Mouse (Mus musculus) thymus, adult 2 months (tissue): Measurements from ENCODE around the gene 1700013F07Rik.

Experiments
- CTCF ChIP-seq: fragments of 200-500 bp; IDR thresholded peaks from 2 replicates; pipeline ENCODE4 v1.5.1; 2012; ENCODE audit warnings: mild to moderate bottlenecking, control low read depth, low read length, moderate library complexity, borderline replicate concordance; ENCODE audit not compliant: control insufficient read depth, poor library complexity, insufficient read depth; ENCODE audit errors: extremely low read depth
- POLR2A ChIP-seq: fragments of 200-500 bp; IDR thresholded peaks from 2 replicates; pipeline ENCODE4 v1.6.1; 2012; ENCODE audit warnings: mild to moderate bottlenecking, low read length, control low read depth, moderate library complexity; ENCODE audit not compliant: control insufficient read depth, poor library complexity, insufficient read depth; ENCODE audit errors: extremely low read depth

DNA sequence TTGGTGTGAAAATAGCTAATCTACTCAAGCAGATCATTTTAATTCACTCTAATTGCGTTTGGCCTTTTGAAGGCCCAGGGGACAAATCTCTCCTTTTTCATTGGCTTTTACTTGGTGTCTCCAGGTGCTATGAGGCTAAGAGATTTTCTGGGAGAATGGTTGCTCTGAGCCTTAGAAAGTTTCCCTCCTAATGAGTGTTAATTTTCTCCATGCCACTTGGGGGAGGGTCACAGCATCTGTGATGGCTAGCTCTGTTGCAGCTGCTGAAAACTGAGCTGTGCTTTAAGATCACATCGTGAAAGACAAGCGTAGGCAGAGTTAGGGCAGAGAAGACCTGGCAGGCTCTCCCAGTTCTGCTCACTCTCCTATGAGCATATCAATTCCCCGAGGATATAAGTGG lies 38.5 kb upstream of the 1700013F07Rik start:
- TF ChIP-seq CTCF (no peak), POLR2A (no peak)
